Mouse (Mus musculus) brain, embryonic 14.5 days (tissue): ENCODE data around the gene Pvr.

Source experiments
- CTCF ChIP-seq: fragments of 200-500 bp; IDR thresholded peaks from 2 replicates; pipeline ENCODE4 v1.5.1; 2012; ENCODE audit warnings: inconsistent platforms, mild to moderate bottlenecking, moderate library complexity, borderline replicate concordance; ENCODE audit not compliant: insufficient read depth, insufficient read length; ENCODE audit errors: extremely low read depth
- POLR2A ChIP-seq: fragments of 200-500 bp; IDR thresholded peaks from 2 replicates; pipeline ENCODE4 v1.6.1; 2012; ENCODE audit warnings: mild to moderate bottlenecking, inconsistent platforms, borderline replicate concordance; ENCODE audit not compliant: poor library complexity, insufficient read depth, insufficient read length, severe bottlenecking; ENCODE audit errors: extremely low read depth

DNA sequence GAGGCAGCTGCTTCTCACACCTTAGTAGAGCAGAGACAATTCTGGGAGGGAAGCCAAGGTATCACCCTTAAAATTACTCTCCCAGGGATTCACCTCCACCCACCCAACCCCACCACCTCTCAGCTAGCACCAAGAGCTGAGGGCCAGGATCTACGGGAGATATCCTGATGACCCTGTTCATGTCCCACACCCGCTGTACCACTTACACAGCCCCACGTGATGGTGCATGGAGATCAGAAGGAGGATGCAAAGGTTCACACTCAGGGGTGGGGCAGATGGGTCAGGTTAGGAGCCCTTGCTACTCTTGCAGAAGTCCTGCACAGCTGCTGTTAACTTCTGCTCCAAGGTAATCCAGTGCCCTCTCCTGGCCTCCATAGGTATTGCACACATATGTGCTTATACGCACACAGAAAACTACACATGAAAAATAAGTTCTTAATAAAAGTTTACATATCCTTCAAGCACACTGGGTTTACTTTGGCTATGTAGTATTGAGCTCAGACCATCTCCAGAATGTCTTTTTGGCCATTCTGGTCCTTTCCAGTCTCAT is 48.7 kb upstream of the Pvr start:
- TF ChIP-seq CTCF (no peak), POLR2A (no peak)
